Comparison of ENCODE assay signal across 16 mouse cellular contexts in the genomic region with DNA sequence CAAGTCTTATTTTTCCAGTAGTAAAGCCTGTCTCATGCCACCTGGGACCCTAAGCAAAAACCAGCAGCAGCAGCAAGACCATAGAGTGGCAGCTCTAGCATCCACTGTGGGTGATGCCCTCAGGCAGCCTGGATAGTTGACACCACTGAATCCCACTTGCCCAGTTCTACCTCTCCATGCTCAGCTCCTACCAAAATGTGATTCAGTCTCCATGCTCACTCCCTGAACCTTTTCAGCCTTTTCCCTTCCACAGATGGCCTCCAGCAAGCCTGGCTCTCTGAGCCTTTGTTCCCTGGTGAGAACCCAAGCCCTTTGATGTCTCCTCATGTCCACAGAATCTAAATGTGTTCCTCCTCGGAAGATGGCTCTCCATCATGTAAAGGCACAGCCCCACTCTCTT.
"Had no signal": no experiment of that assay in that cellular context is flagged by ENCODE, and none has a peak within 500 bp of the region (broad histone marks: within the 10 kb centered on the region; RNA-seq: fewer than 3 reads in every experiment).

No protein-coding gene starts in this region.

- H3K36me3 ChIP-seq: neural tube, embryonic 13.5 days; neural tube, embryonic 15.5 days; stomach, embryonic 15.5 days had no signal

- H3K4me3 ChIP-seq: neural tube, embryonic 13.5 days; neural tube, embryonic 15.5 days; stomach, embryonic 15.5 days had no signal

- H3K27ac ChIP-seq: neural tube, embryonic 13.5 days; neural tube, embryonic 15.5 days; stomach, embryonic 15.5 days; stomach, postnatal 0 days had no signal

- DNase-seq: retina, postnatal 1 day; right cerebral cortex, adult 18-20 months; right cerebral cortex, postnatal 14 days; right cerebral cortex, postnatal 25 days; right cerebral cortex, postnatal 4 days; spleen, adult 18-20 months; thymus, adult 18-20 months; thymus, adult 2 months; thymus, postnatal 14 days; thymus, postnatal 25 days; thymus, postnatal 36 days; thymus, postnatal 4 days had no signal

- H3K27me3 ChIP-seq: neural tube, embryonic 13.5 days; neural tube, embryonic 15.5 days; stomach, embryonic 15.5 days had no signal

- H3K4me1 ChIP-seq: neural tube, embryonic 13.5 days; stomach, embryonic 15.5 days had no signal

- H3K9me3 ChIP-seq: neural tube, embryonic 13.5 days; neural tube, embryonic 15.5 days; stomach, embryonic 15.5 days had no signal
